Mouse (Mus musculus) ES-Bruce4 (cell line): ENCODE data around the gene Pum1. TPM values are rescaled to one million over a fixed set of nuclear protein-coding genes. Genes with fewer than 3 reads are reported as not detected.

Source experiments
- H3K27ac ChIP-seq: 2 replicates; pipeline ENCODE4 v1.5.1; 2012; ENCODE audit warnings: low read length, inconsistent platforms; ENCODE audit not compliant: insufficient read depth
- H3K27me3 ChIP-seq: 2 replicates; pipeline ENCODE4 v1.6.1; 2012; ENCODE audit warnings: mild to moderate bottlenecking, low read length, inconsistent platforms; ENCODE audit not compliant: control insufficient read depth, poor library complexity, insufficient read depth, severe bottlenecking
- H3K36me3 ChIP-seq: 2 replicates; pipeline ENCODE4 v1.6.1; 2012; ENCODE audit warnings: inconsistent platforms, mild to moderate bottlenecking, low read length, moderate library complexity; ENCODE audit not compliant: control insufficient read depth, poor library complexity, insufficient read depth, severe bottlenecking
- H3K4me1 ChIP-seq: one replicate; pipeline ENCODE4 v1.8.1; 2011; ENCODE audit warnings: low read length; ENCODE audit not compliant: control insufficient read depth, insufficient read depth
- H3K4me3 ChIP-seq: 2 replicates; pipeline ENCODE4 v1.5.1; 2011; ENCODE audit warnings: low read depth, mild to moderate bottlenecking, low read length
- H3K9ac ChIP-seq: 2 replicates; pipeline ENCODE4 v1.6.1; 2012; ENCODE audit warnings: low read depth, mild to moderate bottlenecking, inconsistent platforms; ENCODE audit not compliant: poor library complexity, severe bottlenecking
- H3K9me3 ChIP-seq: replicated peaks from 2 replicates; pipeline ENCODE4 v1.6.1; 2012; ENCODE audit warnings: mild to moderate bottlenecking, low read length, inconsistent platforms; ENCODE audit not compliant: control insufficient read depth, poor library complexity, insufficient read depth, severe bottlenecking
- CTCF ChIP-seq: IDR thresholded peaks from one replicate; pipeline ENCODE4 v1.8.1; 2011; ENCODE audit warnings: low read depth, low read length
- EP300 ChIP-seq: IDR thresholded peaks from 2 replicates; pipeline ENCODE4 v1.6.1; 2011; ENCODE audit warnings: low read depth, low read length; ENCODE audit not compliant: insufficient read depth
- POLR2A ChIP-seq: IDR thresholded peaks from one replicate; pipeline ENCODE4 v1.8.1; 2011; ENCODE audit warnings: low read length; ENCODE audit not compliant: insufficient read depth
- polyA plus RNA-seq: library from polyadenylated mRNA; stranded (reverse); fragments of >200 nt; gene quantifications from 2 replicates; pipeline ENCODE4 v1.2.4, GENCODE M21; 2011; ENCODE audit warnings: low read depth; ENCODE audit not compliant: missing spikeins, insufficient read depth, insufficient read length

The Pum1 gene
- polyA plus RNA-seq, 1 experiment: 111 TPM

DNA sequence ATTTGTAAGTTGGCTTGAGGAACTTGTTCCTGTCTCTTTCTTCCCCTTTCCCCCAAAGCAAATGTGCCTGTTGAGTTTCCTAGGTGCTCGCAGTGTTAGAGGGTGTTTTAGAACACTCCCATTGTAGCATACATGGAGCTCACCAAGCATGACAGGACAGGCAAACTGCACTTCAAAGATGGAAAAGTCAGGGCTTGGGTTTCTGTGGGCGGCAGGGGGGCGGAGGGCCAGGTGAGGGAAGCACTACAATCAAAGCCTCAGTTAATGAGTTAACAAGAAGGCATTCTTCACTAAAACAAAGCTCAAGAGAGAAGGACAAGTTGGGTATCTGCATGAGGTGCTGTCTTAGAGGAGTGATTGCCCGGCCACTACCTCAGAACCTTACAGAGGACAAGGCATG, 56.2 kb downstream of the Pum1 start:
- Histone ChIP-seq H3K4me1 (peaks cover 9% of the 10 kb centered on the region), H3K4me3 (no peak overlapping the region), H3K27me3 (no peaks in the 10 kb centered on the region), H3K9ac (no peak overlapping the region), H3K9me3 (no peaks in the 10 kb centered on the region), H3K36me3 (peaks cover 57% of the 10 kb centered on the region), H3K27ac (peak overlapping the region; percentile 15; the same call in 1 of the 2 replicates)
- no peak for TF ChIP-seq CTCF
- TF ChIP-seq EP300: no peak
- no peak for TF ChIP-seq POLR2A

DNA sequence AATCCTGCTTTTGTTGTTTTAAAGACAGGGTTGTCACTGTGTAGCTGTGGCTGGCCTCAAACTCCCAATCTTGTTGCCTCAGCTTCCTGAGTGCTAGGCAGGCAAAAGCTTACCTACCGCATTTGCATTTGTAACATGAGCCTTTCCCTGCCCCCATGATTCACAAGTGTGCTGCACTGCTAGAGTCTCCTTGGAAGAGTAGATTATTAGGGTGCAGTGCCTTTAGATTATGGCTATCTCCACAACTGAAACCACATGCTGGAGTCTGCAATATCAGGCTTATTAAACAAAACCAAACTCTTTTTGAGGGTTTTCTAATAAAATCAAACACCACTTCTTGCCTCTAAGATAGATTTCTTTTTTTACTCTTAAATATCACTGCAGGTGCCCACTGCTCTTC, 59.5 kb downstream of the Pum1 start:
- no peak overlapping the region for H3K9ac ChIP-seq
- no peak overlapping the region for H3K4me3 ChIP-seq
- H3K27me3 ChIP-seq: no peaks in the 10 kb centered on the region
- H3K27ac ChIP-seq: no peak overlapping the region
- H3K4me1 ChIP-seq: peaks cover 11% of the 10 kb centered on the region
- no peaks in the 10 kb centered on the region for H3K9me3 ChIP-seq
- H3K36me3 ChIP-seq: peaks cover 69% of the 10 kb centered on the region
- TF ChIP-seq EP300 (no peak), POLR2A (no peak), CTCF (no peak)

DNA sequence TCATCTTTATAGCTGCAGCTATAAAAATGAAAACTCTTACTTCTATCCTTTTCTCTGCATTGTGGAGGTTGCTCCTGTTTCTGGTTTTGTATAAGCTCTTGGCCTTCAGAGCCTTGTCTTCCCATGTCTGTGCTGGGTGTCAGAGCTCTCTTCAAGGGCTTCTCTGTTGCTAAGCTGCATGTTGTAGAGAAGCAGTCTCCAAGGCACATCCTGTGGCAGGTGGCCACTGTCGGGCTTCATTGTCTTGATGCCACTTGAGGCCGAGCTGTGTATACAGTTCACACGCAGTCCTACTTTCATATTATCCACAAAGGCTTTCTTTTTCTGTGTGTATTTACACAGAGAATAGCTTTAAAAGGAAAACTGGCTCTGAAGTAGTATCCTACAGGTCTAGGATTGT, 63.0 kb downstream of the Pum1 start:
- H3K9me3 ChIP-seq: no peaks in the 10 kb centered on the region
- TF ChIP-seq EP300: no peak
- TF ChIP-seq CTCF: no peak
- no peak for TF ChIP-seq POLR2A
- no peak overlapping the region for H3K27ac ChIP-seq
- no peak overlapping the region for H3K9ac ChIP-seq
- H3K36me3 ChIP-seq: peaks cover 69% of the 10 kb centered on the region
- no peak overlapping the region for H3K4me3 ChIP-seq
- H3K27me3 ChIP-seq: no peaks in the 10 kb centered on the region
- peaks cover 6% of the 10 kb centered on the region for H3K4me1 ChIP-seq

DNA sequence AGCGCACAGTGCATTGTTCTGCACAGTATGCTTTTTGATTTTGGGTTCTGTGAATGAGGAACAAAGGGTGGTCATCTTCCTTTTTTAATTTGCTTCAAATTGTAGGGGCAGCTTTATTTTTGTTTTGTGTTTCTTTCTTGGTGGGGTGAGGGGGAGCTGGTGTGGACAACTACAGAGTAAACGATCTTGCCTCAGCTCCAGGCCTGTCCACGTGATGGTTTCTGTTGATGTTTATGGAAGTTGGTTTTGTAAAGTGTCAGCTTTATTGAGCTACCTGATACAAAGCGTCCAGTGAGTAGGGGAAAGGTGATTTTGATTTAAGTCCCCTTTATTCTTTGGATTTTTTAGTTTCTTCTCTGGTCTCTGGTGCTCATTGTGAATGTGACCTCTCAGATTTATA, 72.8 kb downstream of the Pum1 start:
- peaks cover 2% of the 10 kb centered on the region for H3K4me1 ChIP-seq
- H3K9me3 ChIP-seq: no peaks in the 10 kb centered on the region
- H3K4me3 ChIP-seq: no peak overlapping the region
- H3K27me3 ChIP-seq: no peaks in the 10 kb centered on the region
- peaks cover 41% of the 10 kb centered on the region for H3K36me3 ChIP-seq
- H3K9ac ChIP-seq: no peak overlapping the region
- H3K27ac ChIP-seq: 0 out of 2 replicates have a peak overlapping the region, but pooled peaks have one; percentile 25
- TF ChIP-seq CTCF (no peak), EP300 (no peak), POLR2A (no peak)

DNA sequence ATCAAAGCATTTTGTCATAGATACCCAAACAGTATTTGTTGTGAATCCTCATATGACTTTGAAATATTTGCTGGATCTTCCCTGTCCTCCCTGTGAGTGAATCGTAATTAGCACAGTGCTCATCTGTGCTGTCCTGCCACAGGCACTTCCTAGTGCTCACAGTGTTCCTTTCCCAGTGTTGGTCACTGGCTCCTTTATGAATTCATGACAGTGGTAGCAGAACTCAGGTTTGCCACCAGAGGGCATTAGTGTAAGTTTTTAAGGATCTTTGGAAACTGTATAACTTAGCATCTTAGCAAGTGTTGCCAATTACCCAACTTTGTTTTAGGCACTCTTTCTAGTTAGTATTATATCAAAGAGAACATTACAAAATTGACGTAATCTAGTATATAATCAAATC, 75.4 kb downstream of the Pum1 start:
- Histone ChIP-seq H3K9me3 (no peaks in the 10 kb centered on the region), H3K4me3 (no peak overlapping the region), H3K27ac (no peak overlapping the region), H3K27me3 (no peaks in the 10 kb centered on the region), H3K4me1 (peaks cover 2% of the 10 kb centered on the region), H3K9ac (no peak overlapping the region), H3K36me3 (peaks cover 58% of the 10 kb centered on the region)
- no peak for TF ChIP-seq POLR2A
- no peak for TF ChIP-seq CTCF
- TF ChIP-seq EP300: no peak

DNA sequence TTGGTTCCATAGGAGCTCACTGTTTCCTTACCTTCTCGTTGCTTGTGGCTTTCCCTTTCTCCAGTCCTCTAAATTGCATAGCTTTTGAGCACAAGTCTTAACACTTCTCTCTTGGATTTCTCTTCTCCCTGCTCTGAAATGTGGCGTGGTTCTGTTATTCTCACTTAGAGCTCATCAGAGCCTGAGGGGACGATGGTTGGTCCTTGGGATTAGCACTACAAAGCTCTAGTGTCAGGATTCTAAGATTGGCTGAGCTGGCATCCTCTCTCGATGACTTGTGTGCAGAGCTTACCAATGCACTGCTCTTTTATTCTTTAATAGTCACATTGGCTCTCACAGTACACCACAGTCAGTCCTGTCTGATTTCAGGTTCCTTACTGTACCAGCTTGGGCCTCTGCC, 80.9 kb downstream of the Pum1 start:
- Histone ChIP-seq H3K27ac (no peak overlapping the region), H3K4me1 (no peaks in the 10 kb centered on the region), H3K9ac (no peak overlapping the region), H3K36me3 (peaks cover 90% of the 10 kb centered on the region), H3K9me3 (no peaks in the 10 kb centered on the region), H3K27me3 (no peaks in the 10 kb centered on the region), H3K4me3 (no peak overlapping the region)
- TF ChIP-seq EP300 (no peak), POLR2A (no peak), CTCF (no peak)
